Mouse (Mus musculus): ENCODE data around the gene Trmt112.

Gene Trmt112

GRCm38 (mm10) chr19:6925611-6926329 lies 16.3 kb downstream of the Trmt112 start:
- DNase-seq (ENCODE audit: low read depth), result no peak

- no peak for DNase-seq (ENCODE audit: low read depth)
These were observed 17.2 kb downstream of the Trmt112 start for GRCm38 (mm10) chr19:6926559-6927255.

DNA sequence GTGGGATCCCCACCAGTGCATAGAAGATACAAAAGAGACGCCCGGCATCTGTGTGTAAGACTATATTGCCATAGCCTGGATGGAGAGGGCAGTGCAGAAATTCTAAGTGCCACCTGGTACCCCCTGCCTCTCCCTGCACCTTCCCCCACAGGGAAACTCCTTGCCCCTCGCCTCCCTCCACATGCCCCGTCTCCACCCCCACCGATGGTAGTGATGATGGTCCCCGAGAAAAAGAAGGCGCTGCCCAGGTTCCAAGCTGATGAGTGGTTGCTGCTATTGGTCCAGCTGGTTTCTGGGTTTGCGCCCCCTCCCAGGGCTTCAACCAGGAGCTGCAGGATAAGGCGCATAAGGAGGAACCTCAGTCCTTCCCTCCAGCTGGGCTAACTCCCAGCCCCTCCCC lies 18.6 kb downstream of the Trmt112 start:
- no peak for DNase-seq (ENCODE audit: low read depth)

DNA sequence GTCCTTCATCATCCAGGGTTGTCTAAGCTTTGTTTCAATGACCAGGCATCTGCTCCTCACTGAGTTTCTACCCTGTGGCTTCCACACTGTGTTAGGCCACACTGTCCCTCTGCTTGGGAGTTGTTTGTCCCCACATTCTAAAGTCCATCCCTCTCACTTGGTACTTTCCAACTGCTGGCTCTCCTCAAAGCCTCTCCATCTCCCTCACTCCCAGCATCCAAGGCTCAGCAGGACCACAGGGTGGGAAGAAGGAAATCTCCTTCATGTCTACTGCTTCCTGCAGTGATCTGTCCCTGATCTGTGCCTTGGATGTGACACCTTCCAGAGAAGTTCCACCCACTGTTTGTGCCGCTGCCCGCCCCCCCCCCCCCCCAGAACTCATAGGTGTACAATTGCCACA lies 21.5 kb downstream of the Trmt112 start:
- no peak for DNase-seq (ENCODE audit: low read depth)

- DNase-seq (ENCODE audit: low read depth), result no peak
These were observed 22.5 kb downstream of the Trmt112 start for GRCm38 (mm10) chr19:6932018-6932417.

DNA sequence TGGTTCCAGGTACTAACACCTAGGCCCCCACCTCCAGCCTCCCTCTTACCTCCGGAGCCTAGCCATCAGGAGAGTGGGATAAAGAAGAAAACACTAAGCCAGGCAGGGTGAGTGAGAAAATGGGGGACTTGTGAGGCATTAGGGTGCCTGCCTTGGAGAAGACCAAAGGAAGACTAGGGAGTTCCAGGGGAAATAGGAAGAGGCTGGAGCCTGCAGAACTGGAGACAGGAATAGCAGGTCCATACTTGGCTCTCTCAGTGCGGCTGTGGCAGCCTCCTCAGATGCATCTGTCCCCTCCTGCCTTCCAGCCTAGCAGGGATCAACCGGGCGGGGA lies 23.6 kb downstream of the Trmt112 start:
- no peak for DNase-seq (ENCODE audit: low read depth)

DNA sequence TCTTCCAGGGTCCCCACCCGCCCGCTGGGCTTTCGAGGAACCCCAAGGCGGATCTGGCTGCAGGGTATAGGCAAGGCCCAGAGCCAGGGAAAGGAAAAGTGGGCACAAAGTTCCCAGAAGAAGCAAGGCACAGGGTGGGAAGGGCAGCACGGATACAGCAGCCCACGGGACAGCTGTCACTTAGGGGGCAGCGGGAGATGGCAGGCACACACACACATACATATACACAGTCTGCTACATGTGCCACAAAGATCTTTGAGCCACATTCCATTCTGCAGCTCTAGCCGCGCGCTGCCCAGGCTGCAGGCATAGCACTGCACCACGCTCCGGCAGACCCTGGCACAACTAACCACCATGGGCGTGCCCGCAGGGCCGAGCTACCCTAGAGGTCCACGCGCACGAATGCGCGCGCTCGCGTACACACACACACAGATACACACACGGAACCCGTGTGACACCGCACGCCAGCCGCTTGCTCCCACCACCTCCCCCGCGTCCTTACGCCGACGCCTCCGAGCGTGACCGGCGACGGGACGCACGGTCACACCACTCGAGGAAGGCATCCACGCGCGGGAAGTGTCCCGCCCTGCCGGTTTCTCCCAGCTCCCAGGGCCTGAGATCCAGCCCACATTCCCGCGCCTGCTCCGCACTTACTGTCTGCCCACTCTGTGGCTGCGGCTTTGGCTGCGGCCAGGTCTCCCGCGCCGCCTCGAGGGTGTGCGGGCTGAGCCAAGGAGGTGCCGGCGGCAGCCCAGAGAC lies 24.1 kb downstream of the Trmt112 start:
- DNase-seq (ENCODE audit: low read depth), result no peak

GRCm38 (mm10) chr19:6934195-6934977 lies 24.9 kb downstream of the Trmt112 start, which contains the start of gene Kcnk4:
Gene Kcnk4, minus strand, starts transcription at chr19:6934515.
- DNase-seq (ENCODE audit: low read depth), result no peak

DNA sequence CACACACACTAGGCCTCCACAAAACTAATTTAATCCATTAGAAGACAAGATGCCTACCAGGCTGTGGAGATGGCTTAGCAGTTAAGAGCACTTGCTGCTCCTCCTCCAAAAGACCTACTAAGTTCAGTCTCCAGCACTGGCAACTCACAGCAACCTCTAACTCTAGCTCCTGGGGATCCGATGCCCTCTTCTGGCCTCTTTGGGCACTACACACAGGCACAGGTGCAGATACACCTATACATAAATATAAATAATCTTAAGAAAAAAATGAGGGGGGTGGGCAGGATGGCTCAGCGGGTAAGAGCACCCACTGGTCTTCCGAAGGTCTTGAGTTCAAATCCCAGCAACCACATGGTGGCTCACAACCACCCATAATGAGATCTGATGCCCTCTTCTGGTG lies 26.8 kb downstream of the Trmt112 start:
- DNase-seq (ENCODE audit: low read depth), result peak; percentile 53

DNA sequence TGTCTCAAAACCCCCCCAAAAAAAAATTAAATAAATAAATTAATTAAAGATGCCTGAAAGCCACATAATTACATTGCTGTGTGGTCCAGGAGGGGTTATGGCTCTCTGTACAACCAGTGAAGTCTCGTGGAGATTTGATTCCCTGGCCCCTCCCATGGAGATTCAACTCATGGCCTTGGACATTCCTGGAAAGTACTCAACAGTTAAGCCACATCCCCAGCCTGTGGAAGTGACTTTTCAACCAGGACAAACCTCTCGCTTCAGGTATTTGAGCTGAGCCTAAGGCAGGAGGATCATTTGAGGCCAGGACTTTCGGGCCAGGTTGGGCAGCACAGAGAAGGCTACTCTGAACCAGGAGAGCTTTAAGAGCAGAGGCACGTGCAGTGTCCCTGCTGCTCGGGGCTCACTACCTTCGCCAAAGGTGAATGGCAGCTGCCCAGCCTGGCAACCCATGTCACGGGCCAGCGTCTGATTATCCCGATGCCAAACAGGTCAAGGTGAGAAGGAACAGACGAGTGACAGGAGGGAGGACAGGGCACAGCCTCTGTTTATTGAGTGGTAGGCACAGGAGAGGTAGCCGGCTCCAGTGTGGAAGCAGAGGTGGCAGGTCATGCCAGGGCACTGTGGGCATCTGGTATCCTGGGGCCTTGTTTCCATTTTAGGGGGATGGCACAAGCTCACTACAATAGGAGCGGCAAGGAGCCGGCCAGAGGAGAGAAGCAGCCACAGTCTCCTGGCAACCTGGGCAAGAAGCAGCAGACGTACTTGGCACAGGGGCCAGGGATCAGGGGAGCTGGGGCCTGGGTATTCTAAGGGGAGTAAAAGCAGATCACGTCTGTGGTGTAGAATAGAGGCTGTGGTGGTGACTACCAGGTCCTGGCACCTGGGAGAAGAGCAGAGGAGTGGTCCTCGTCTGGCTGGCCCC lies 28.3 kb downstream of the Trmt112 start:
- no peak for DNase-seq (ENCODE audit: low read depth)

GRCm38 (mm10) chr19:6939106-6940002 lies 29.9 kb downstream of the Trmt112 start:
- no peak for DNase-seq (ENCODE audit: low read depth)

GRCm38 (mm10) chr19:6940396-6941351 lies 31.2 kb downstream of the Trmt112 start:
- peak; percentile 33 for DNase-seq (ENCODE audit: low read depth)

GRCm38 (mm10) chr19:6941372-6942248 lies 32.1 kb downstream of the Trmt112 start, which contains the start of gene Bad:
Gene Bad, plus strand, starts transcription at chr19:6941861.
- peak; percentile 93 for DNase-seq (ENCODE audit: low read depth)

DNA sequence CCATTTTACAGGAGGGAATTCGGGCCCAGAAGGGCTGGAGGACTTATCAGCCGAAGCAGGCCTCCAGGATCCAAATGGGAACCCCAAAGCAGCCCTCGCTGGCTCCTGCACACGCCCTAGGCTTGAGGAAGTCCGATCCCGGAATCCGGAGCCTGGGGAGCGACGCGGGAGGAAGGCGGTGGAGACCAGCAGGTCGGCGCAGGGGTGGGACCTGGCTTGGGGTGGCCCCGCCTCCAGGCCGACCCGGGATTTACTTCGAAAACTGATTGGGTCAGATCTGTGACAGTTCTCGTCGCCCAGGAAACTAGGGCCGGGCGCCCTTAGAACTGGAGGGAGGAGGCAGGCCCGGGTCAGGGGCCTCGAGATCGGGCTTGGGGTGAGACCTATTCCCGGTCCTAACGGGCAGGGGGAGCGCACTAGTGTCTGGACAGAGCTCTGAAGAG lies 32.8 kb downstream of the Trmt112 start, which contains the start of gene Gpr137:
Gene Gpr137, minus strand, starts transcription at position 232 of the 443 bp plus-strand sequence.
- peak; percentile 93 for DNase-seq (ENCODE audit: low read depth)

- no peak for DNase-seq (ENCODE audit: low read depth)
These were observed 33.3 kb downstream of the Trmt112 start for GRCm38 (mm10) chr19:6942764-6943163.

- DNase-seq (ENCODE audit: low read depth), result no peak
These were observed 34.2 kb downstream of the Trmt112 start for GRCm38 (mm10) chr19:6943709-6944108.

- no peak for DNase-seq (ENCODE audit: low read depth)
These were observed 38.2 kb downstream of the Trmt112 start for GRCm38 (mm10) chr19:6947742-6948141.

DNA sequence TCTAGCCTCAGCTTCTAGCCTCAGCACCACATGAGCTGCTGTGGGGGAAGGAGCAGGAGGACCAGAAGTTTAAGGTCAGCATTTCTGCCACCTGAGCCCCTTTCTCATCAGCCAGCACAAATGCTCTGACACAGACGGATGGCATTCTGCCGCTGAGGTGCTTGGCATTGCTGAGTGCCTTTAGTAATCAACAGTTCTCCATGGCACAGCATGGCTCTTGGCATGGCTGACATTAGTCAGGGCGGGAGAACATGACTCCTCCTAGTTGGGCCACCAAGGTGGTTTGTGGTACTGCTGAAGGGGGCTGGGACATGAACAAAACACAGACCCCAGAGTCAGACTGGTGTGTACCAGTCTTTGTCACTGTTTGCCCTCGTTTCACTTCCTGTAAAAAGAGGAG lies 38.7 kb downstream of the Trmt112 start:
- no peak for DNase-seq (ENCODE audit: low read depth)
